Mouse (Mus musculus) adrenal gland, postnatal 36 days (tissue): ENCODE data around the gene Adcy1. TPM values are rescaled to one million over a fixed set of nuclear protein-coding genes. Genes with fewer than 3 reads are reported as not detected.

Experiments used
- DNase-seq, 2 experiments: peaks; one replicate each; pipeline ENCODE4 v3.0.0; 2021; ENCODE audit warnings: mixed read lengths in 1 of 2
- total RNA-seq, 2 experiments: library from RNA; stranded (reverse); gene quantifications; 2 replicates each; pipeline ENCODE4 v1.2.3; 2021

Gene Adcy1
- total RNA-seq, 2 experiments from 2014 or later = 2.3 to 2.5 TPM

DNA sequence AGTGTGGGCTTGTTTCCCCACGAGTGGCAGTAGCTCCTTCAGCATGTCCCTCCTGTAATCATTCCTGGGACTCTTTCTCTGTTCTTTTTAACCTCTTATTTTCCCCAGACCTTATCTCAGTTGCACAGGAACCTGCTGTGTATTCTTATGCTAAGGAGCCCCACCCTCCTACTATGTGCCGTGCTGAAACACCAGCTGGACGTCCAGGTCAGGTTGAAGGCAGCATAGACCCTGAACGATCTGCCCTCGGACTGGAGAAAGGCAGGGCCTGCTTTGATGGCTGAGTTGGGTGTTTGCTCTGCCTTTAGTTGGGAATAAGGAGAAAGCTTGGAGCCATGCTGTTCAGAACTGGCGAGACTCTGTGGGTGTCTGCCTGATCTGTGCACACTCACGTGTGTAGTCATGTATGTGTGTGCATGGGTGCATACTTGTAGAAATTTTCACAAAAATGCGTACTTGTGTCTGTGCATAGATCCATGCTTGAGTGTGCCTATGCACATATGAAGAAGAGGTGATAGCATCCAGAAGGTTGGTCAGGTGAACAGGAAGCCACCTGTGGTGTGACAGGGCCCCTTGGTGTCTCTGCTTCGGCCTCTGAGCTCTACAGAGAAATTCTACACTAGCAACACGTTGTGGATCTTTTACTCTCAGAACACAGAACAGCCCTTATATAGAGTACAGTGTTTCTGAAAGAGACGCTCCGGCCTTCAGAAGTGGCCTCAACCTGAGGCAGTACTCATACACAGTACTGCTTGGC is 5.4 kb downstream of the Adcy1 start:
- no peak for DNase-seq

DNA sequence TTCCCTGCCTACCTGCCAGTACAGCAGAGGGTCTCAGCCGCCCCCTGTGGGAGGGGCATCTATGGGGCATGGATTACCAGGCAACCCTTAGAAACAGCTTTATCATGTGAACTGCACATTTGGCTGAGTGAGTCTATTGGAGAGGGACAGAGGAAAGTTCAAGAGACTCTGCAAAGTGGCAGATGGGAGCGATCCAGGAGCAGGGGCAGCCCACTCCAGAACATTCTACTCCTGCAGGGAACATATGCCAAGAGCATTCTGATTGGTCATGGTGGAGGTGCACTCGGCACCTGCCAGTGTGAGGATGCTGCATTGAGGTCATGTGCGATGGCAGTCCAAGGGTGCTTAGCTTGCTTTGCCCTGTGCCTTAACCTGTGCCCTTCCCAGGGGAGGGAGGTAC is 6.5 kb downstream of the Adcy1 start:
- DNase-seq = no peak

DNA sequence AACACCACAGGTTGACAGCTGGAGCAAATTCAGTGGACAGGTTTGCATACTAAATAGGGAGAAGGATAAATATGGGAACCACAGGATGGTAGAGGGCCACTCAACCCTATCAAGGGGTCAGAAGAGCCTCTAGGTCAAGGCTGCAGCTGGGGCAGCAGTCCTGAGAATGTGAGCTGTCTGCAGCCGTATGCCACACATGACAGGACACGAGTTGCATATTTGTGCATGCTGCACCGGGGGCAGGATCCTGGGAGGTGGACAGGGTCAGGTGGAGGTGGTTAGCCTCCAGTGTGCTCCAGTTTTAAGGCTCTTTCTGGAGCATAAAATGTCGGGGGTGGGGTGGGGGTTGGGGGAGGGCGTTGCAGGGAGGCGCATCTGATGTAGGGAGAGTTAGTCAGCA is 8.3 kb downstream of the Adcy1 start:
- no peak for DNase-seq

GRCm38 (mm10) chr11:7073556-7073955 is 10.3 kb downstream of the Adcy1 start:
- DNase-seq = no peak

GRCm38 (mm10) chr11:7076510-7076909 is 13.2 kb downstream of the Adcy1 start:
- no peak for DNase-seq

DNA sequence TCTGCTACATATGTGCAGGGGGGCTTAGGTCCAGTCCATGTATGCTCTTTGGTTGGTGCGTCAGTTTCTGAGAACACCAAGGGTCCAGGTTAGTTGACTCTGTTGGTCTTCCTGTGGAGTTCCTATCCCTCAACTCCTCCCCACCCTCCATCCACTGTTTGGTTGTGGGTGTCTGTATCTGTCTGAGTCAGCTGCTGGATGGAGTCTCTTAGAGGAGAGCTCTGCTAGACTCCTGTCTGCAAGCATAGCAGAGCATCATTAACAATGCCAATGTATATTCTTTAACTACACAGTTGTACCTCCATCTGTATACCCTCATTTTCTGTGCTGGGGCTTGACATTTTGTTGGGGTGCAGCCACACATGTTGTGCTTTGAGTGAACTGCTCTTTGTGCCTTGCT is 18.6 kb downstream of the Adcy1 start:
- DNase-seq = no peak

DNA sequence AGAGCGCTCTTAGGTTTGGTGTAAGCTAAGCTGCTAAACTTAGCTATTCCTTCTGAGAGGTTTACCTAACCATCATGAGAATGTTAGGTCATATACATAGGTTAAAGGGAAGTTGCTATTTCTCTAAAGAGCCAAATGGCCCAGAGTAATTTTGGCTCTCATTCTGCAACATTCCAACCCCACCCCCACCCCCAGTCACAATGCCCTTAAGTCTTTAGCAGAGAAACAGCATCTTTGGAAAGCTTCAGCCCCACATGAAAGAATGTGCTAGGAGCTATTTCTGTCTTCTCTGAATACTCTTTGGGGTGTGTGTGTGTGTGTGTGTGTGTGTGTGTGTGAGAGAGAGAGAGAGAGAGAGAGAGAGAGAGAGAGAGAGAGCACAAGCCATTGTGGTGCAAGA is 20.6 kb downstream of the Adcy1 start:
- no peak for DNase-seq

GRCm38 (mm10) chr11:7085184-7085583 is 21.9 kb downstream of the Adcy1 start:
- DNase-seq = no peak

GRCm38 (mm10) chr11:7091120-7091519 is 27.8 kb downstream of the Adcy1 start:
- DNase-seq = no peak

DNA sequence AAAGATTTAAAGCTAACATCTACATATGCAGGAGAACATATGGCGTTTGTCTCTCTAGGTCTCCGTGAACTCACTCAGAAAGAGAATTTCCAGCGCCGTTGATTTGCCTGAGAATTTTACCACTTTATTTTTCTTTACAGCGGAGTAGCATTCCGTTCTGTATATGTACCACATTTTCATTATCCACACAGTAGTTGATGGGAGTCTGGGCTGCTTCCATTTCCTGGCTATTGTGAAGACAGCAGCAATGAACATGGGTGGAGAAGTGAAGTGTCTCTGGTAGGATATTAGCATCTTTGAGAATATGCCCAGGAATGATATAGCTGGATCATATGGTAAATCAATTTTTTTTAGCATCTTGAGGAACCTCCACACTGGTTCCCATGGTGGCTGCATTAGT is 31.6 kb downstream of the Adcy1 start:
- no peak for DNase-seq

- no peak for DNase-seq
Observed at GRCm38 (mm10) chr11:7101674-7102073, 38.4 kb downstream of the Adcy1 start.

GRCm38 (mm10) chr11:7102256-7103194 is 39.2 kb downstream of the Adcy1 start:
- no peak for DNase-seq

DNA sequence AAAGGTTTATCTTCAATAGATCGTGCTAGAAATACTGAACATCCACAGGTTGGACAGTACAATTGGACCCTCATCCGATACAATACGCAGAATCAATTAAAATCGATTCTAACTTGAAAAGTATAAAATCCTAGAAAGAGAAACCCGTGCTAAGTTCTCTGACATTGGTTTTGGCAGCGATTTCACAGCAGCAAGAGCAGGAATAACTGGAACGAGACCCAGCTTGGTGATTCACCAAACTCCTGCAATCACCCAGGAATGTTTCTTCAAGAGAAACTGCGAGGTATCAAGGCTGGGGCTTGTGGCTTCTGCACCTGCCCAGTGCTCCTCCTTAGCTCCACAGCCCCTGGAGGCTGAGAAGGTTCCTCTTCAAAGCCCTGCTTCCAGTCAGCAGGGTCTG is 42.0 kb downstream of the Adcy1 start:
- DNase-seq = peak; percentile 2 to 7

DNA sequence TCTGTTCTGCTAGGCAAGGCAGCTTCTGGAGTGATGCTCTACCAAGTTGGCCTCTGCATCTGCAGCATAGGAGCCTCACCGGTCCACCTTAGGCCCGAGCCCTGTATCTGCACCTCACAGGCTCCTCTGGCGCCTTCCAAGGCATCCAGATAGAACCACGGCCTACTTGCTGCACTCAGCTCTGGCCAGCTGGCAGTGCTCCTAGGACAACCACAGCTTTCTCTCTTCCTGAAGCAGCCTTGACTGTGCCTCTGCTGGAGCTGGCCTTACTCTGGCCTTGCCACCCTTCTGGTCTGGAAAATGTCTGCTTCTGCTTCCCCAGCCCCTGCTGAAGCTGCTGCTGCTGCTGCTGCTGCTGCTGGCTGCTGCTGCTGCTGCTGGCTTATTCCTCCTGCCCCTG is 45.8 kb downstream of the Adcy1 start:
- peak; percentile 56 to 75 for DNase-seq

DNA sequence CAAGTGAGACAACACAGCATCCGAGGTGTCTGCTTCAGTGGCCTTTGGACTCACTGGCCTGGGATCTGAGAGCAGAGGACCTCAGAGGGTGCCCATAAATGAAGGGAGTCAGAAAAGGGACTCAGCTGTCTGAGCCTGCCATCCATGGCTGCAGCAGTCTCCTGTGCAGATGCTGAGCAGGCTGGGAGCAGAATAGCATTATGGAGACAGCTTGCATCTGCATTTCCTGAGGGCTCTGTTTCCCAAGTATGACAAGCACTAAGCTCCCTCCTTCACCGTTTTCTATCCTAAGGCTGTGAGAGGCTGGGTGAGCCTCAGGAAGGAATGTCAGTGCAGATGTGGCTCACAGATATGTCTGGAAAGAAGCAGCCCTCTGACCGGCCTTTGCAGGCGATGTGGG is 49.8 kb downstream of the Adcy1 start:
- no peak for DNase-seq

DNA sequence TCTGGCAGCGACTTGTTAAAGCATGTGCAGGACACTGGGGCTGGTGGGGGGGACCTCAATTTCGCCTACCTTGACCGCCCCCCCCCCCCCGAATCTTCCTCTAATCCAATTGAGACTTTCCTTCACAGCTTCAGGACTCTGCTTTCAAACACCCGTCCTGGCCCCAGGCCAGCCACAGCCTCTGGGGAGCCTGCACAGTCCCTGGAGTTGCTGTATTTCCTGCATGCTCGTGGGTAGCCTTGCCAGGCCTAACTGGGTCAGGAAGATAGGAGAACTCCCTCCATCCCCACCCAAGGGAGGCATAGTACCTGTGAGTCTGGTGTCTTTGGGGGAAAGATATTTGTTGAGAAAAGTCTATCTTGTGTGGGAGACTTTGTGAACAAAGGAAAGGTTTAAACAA is 50.4 kb downstream of the Adcy1 start:
- DNase-seq = peak; percentile 14 to 16

DNA sequence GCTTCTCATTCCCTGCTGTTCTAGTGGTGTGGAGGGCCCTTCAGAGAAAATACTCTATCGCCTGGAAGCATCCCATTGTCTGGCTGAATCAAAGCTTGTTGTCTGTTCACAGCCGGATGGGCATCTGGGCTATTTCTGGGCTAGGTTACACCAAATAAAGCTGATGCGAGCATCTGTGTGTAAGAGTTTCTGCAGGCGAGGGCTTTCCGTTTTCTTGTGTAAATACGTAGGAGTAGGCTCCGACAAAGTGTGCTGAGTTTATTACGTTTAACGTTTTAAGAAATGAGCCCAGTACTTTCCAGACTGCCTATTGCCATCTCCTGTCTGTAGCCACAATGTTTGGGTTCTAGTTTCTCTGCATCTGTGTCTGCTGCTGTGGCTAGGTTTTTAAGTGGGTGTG is 51.0 kb downstream of the Adcy1 start:
- DNase-seq = no peak

GRCm38 (mm10) chr11:7116647-7117046 is 53.4 kb downstream of the Adcy1 start:
- no peak for DNase-seq

DNA sequence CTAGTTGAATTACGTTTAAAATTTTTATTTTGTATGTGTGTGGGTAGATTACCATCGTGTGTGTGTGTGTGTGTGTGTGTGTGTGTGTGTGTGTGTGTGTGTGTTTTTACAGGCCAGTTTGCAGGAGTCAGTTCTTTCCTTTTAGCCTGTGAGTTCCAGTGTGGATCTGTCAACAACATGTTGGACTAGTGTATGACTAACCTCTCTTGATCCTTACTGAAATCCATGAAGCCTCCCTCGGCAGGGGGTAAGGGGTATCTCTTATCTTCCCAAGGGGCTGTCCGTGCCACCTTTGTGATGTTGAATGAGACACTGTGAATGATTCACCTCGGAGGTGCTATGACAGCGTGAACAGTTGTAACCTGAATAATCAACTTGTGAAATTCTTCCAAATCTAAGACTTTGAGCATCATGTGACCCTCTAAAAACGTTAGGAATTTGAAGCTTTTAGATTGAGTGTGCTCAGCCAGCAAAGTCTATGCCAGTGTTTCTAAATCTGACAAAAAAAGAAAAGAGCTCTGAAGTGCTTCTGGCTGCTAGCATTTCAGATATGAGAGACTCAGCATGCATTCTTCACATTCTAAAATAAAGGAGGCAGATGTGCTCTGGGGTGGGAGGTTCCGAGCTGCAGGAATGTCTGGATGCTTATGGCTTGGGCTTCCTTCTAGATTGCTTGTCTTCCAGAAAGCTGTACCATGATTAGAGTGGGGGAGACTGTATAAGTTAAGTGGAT is 66.2 kb downstream of the Adcy1 start:
- no peak for DNase-seq

GRCm38 (mm10) chr11:7132736-7133387 is 69.6 kb downstream of the Adcy1 start:
- DNase-seq = no peak

DNA sequence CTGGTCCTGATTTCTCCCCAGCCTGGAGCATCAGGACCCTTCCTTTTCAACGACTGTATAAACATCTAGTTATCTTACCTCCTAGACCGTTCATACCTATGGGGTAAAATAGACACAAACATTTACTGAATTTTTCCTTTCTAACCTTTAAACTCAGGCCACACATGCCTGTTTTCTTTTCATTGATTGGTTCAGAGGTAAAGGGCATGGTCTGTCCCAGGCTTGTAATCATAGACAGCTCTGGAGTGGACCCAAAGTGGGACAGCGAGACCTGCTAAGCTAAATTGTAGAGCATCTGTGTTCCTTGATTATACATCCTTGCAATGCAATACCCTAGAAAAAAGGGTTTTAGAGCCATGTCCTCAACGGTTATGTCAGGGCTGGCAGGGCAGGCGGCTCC is 70.4 kb downstream of the Adcy1 start:
- DNase-seq = no peak

DNA sequence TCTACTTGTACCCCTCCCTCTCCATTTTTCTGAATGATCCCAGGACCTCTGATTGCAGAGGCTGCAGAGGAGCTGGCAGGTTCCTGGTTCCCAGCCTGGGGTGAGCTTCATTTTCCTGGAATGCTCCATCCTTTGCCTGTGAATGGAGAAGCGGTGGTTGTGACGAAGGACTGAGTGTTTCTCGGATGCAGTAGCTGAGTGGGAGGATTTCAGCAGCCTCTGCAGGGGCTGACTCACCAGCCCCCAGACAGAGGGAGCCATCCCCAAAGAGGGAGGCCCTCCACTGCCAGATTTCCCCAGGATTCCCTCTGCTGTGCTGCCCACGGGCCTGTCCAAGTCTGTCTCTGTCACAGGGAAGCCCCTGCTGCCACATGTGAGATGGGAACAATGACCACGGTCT is 71.0 kb downstream of the Adcy1 start:
- no peak for DNase-seq
